In genomic region chr5:16469644-16470275, GRCm38 (mm10) we compare ENCODE assay signal across 8 mouse cellular contexts.
A peak's percentile ranks its signal among the peaks of the same experiment; 100 is the strongest.
DNase-seq lines count a peak whose midpoint lies in the region; ATAC-seq lines count a peak whose summit lies in the region.

No protein-coding gene starts in this region.

- intact Hi-C loops in heart, postnatal 10 days (cut with DNase I): no loop called here

- H3K27ac ChIP-seq in embryonic facial prominence, embryonic 15.5 days (replicated peaks): no peak overlapping the region
- H3K27ac ChIP-seq in midbrain, embryonic 13.5 days: no peak overlapping the region

- DNase-seq in 3134 (ENCODE audit: extremely low read depth, insufficient read length, low spot score): peak; percentile 18
- DNase-seq in T-cell, adult 2 months (ENCODE audit: low spot score): peak; percentile 23
- peak; percentile 65 to 69 for DNase-seq in heart, postnatal 10 days
- peak; percentile 51 for DNase-seq in layer of hippocampus, adult 9-11 months
- DNase-seq in lung, postnatal 4 days: peak; percentile 80 to 82
- DNase-seq in spleen, postnatal 10 days (ENCODE audit: low spot score in 2 of 2): peak; percentile 18 to 50

- no peaks in the 10 kb centered on the region for H3K9me3 ChIP-seq in embryonic facial prominence, embryonic 15.5 days (replicated peaks)
- no peaks in the 10 kb centered on the region for H3K9me3 ChIP-seq in midbrain, embryonic 13.5 days

- WGBS in embryonic facial prominence, embryonic 15.5 days: 37% methylated on average over 13 of the region's 13 CpGs
- 82% methylated on average over 13 of the region's 13 CpGs for WGBS in midbrain, embryonic 13.5 days

- H3K36me3 ChIP-seq in embryonic facial prominence, embryonic 15.5 days: no peaks in the 10 kb centered on the region
- H3K36me3 ChIP-seq in midbrain, embryonic 13.5 days: no peaks in the 10 kb centered on the region

- no peak overlapping the region for H3K4me3 ChIP-seq in embryonic facial prominence, embryonic 15.5 days (replicated peaks)
- no peak overlapping the region for H3K4me3 ChIP-seq in midbrain, embryonic 13.5 days (replicated peaks)

- peak overlapping the region; percentile 28 for H3K4me2 ChIP-seq in embryonic facial prominence, embryonic 15.5 days (replicated peaks)
- H3K4me2 ChIP-seq in midbrain, embryonic 13.5 days (replicated peaks): no peak overlapping the region

- no peak overlapping the region for H3K9ac ChIP-seq in embryonic facial prominence, embryonic 15.5 days
- H3K9ac ChIP-seq in midbrain, embryonic 13.5 days (replicated peaks): no peak overlapping the region

- H3K4me1 ChIP-seq in embryonic facial prominence, embryonic 15.5 days: peaks cover 7% of the 10 kb centered on the region
- 0 out of 2 replicates have a peak, but pooled peaks cover 3% of the 10 kb centered on the region for H3K4me1 ChIP-seq in midbrain, embryonic 13.5 days (replicated peaks)

- no peak for ATAC-seq in embryonic facial prominence, embryonic 15.5 days (ENCODE audit: insufficient number of reproducible peaks, low FRiP score, low TSS enrichment, low read depth)
- ATAC-seq in midbrain, embryonic 13.5 days: no peak

- H3K27me3 ChIP-seq in embryonic facial prominence, embryonic 15.5 days: no peaks in the 10 kb centered on the region
- H3K27me3 ChIP-seq in midbrain, embryonic 13.5 days: no peaks in the 10 kb centered on the region

Comparison
In these comparisons a context has a peak if more than half of its experiments do, and no peak if none do; other contexts are left out.
1. DNase-seq: peak in every context shown above with its lines; median percentile 81 in lung, postnatal 4 days; 67 in heart, postnatal 10 days; 51 in layer of hippocampus, adult 9-11 months; 34 in spleen, postnatal 10 days; 23 in T-cell, adult 2 months; 18 in 3134.